Comparison of ENCODE assay signal across 22 mouse cellular contexts in the genomic region with DNA sequence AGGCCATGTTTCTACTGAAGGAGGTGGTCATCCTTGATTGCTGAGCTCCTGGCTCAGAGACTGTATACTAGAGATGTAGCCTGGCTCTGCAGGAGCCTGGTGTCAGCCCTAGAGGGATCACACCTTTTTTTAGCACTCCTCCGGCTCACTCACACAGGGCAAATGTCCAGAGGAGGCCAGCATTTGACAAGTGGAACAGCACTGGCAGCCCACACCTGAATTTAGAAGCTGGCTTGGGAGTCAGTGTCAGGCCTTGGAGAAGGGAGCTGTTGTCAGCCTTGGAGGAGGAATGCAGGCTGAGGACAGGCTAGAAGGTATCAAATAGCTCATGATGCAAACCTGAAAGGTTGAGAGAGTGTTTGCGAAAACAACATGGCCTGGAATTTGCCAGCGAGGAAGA.
DNase-seq lines count a peak whose midpoint lies in the region; ATAC-seq and TF ChIP-seq lines count a peak whose summit lies in the region.
"Had no signal": no experiment of that assay in that cellular context is flagged by ENCODE, and none has a peak within 500 bp of the region (broad histone marks: within the 10 kb centered on the region; RNA-seq: fewer than 3 reads in every experiment).

No protein-coding gene starts in this region.

- no peak overlapping the region for H3K9ac ChIP-seq in heart, embryonic 12.5 days
- no peak overlapping the region for H3K9ac ChIP-seq in lung, postnatal 0 days (replicated peaks; ENCODE audit: low read depth)
- H3K9ac ChIP-seq: hindbrain, embryonic 12.5 days; lung, embryonic 14.5 days; midbrain, embryonic 12.5 days; neural tube, embryonic 15.5 days had no signal

- no peak overlapping the region for H3K4me2 ChIP-seq in heart, embryonic 12.5 days
- H3K4me2 ChIP-seq in lung, postnatal 0 days (replicated peaks; ENCODE audit: low read depth, low read length), result no peak overlapping the region
- H3K4me2 ChIP-seq: hindbrain, embryonic 12.5 days; liver, embryonic 11.5 days; lung, embryonic 14.5 days; midbrain, embryonic 12.5 days; neural tube, embryonic 15.5 days had no signal

- 60% methylated on average over 3 of the region's 3 CpGs for WGBS in heart, embryonic 12.5 days
- WGBS in lung, postnatal 0 days, result 80% methylated on average over 3 of the region's 3 CpGs
- WGBS in lung, adult 2 months, result 67% methylated on average over 3 of the region's 3 CpGs

- no peak for TF ChIP-seq EP300 in lung, postnatal 0 days (IDR thresholded peaks at IDR 0.05)

- TF ChIP-seq CTCF in lung, postnatal 0 days (IDR thresholded peaks at IDR 0.05), result no peak
- no peak for TF ChIP-seq CTCF in lung, adult 2 months (IDR thresholded peaks at IDR 0.05; ENCODE audit: insufficient read depth, low read length)

- no peaks in the 10 kb centered on the region for H3K27me3 ChIP-seq in heart, embryonic 12.5 days (replicated peaks)
- no peaks in the 10 kb centered on the region for H3K27me3 ChIP-seq in lung, postnatal 0 days (replicated peaks; ENCODE audit: insufficient read depth, low read length)
- H3K27me3 ChIP-seq: hindbrain, embryonic 12.5 days; midbrain, embryonic 12.5 days; neural tube, embryonic 15.5 days had no signal

- ATAC-seq in erythroblast, adult 5-6 weeks (replicated peaks; ENCODE audit: low FRiP score, poor library complexity, severe bottlenecking), result peak; percentile 13; the same call in 1 of the 2 replicates
- no peak for ATAC-seq in heart, embryonic 12.5 days (ENCODE audit: insufficient number of reproducible peaks, low FRiP score)
- ATAC-seq in lung, postnatal 0 days, result no peak

- no peak overlapping the region for H3K4me3 ChIP-seq in heart, embryonic 12.5 days
- no peak overlapping the region for H3K4me3 ChIP-seq in lung, postnatal 0 days (ENCODE audit: low read depth, low read length)
- no peak overlapping the region for H3K4me3 ChIP-seq in lung, adult 2 months (replicated peaks; ENCODE audit: extremely low read depth, low read depth, low read length)
- H3K4me3 ChIP-seq: hindbrain, embryonic 12.5 days; midbrain, embryonic 12.5 days; myocyte; neural tube, embryonic 15.5 days had no signal

- H3K36me3 ChIP-seq in heart, embryonic 12.5 days, result peaks cover 3% of the 10 kb centered on the region; the same call in 1 of the 2 replicates
- H3K36me3 ChIP-seq in lung, postnatal 0 days (ENCODE audit: insufficient read depth, low read length), result no peaks in the 10 kb centered on the region
- H3K36me3 ChIP-seq: hindbrain, embryonic 12.5 days; midbrain, embryonic 12.5 days; neural tube, embryonic 15.5 days had no signal

- H3K4me1 ChIP-seq in heart, embryonic 12.5 days (replicated peaks), result peaks cover 53% of the 10 kb centered on the region
- no peaks in the 10 kb centered on the region for H3K4me1 ChIP-seq in lung, postnatal 0 days (ENCODE audit: insufficient read depth, low read depth, low read length)
- no peaks in the 10 kb centered on the region for H3K4me1 ChIP-seq in lung, adult 2 months (ENCODE audit: control insufficient read depth, insufficient read depth, low read length)
- H3K4me1 ChIP-seq: midbrain, embryonic 12.5 days had no signal

- peak; percentile 88 for DNase-seq in gastrocnemius, postnatal 25 days
- peak; percentile 26 for DNase-seq in heart, postnatal 25 days (ENCODE audit: low spot score)
- DNase-seq in lung, postnatal 0 days (ENCODE audit: low spot score), result no peak
- DNase-seq in lung, adult 2 months, result no peak
- no peak for DNase-seq in cerebellum, postnatal 36 days
- DNase-seq in urinary bladder, adult 18-20 months (ENCODE audit: low spot score in 2 of 2), result no peak
- DNase-seq: adrenal gland, postnatal 10 days; cerebellum, adult 2 months; kidney, adult 9 months; kidney, postnatal 36 days; layer of hippocampus, adult 9-11 months; lung, embryonic 14.5 days; right cerebral cortex, postnatal 4 days; thymus, postnatal 4 days had no signal

- peak overlapping the region; percentile 69 for H3K27ac ChIP-seq in heart, embryonic 12.5 days (ENCODE audit: poor library complexity, severe bottlenecking)
- H3K27ac ChIP-seq in lung, postnatal 0 days (ENCODE audit: low read length), result no peak overlapping the region
- H3K27ac ChIP-seq: hindbrain, embryonic 12.5 days; macrophage; midbrain, embryonic 12.5 days; neural tube, embryonic 15.5 days had no signal

- H3K9me3 ChIP-seq in heart, embryonic 12.5 days (replicated peaks), result no peaks in the 10 kb centered on the region
- H3K9me3 ChIP-seq in lung, postnatal 0 days (ENCODE audit: low read length), result no peaks in the 10 kb centered on the region
- H3K9me3 ChIP-seq: hindbrain, embryonic 12.5 days; midbrain, embryonic 12.5 days; neural tube, embryonic 15.5 days had no signal

- intact Hi-C loops in heart, postnatal 25 days (cut with DNase I), result no loop called here

- TF ChIP-seq POLR2A in lung, adult 2 months (IDR thresholded peaks at IDR 0.05; ENCODE audit: borderline replicate concordance, extremely low read depth, low read depth, low read length), result no peak

Comparison
In these comparisons a context has a peak if more than half of its experiments do, and no peak if none do; other contexts are left out.
1. DNase-seq: peak in gastrocnemius, postnatal 25 days (single experiment) and heart, postnatal 25 days (single experiment); none in lung, postnatal 0 days (single experiment), lung, adult 2 months (single experiment), cerebellum, postnatal 36 days (0 of 2) and urinary bladder, adult 18-20 months (0 of 2).